Mouse (Mus musculus): Measurements from ENCODE around the gene Dlg4.
"Not testable (repeated sequence)": the region's sequence is repeated elsewhere in the genome, so short reads cannot be mapped to it uniquely, and the experiment has no call there.

Dlg4 gene

DNA sequence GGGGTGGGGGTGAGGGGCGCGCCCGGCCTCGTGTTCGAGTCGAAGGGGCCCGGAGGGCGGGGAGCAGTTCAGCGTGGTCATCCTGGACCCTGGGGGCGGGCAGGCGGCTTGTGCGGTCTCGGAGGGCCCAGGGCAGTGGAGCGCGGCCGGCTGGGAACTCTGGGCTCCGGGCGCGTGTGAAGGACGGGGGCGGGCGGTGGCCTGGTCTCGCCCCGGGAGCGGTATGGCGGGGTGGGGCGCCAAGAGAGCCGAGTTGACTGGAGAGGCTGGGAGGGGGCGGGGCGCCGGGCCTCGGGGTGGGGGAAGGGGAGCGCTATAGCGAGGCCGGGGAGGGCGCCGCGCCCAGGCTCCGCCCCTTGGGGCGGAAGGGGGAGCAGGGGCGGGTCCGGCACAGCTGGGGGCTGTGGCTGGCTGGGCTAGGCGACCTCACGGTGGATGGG is 19.7 kb upstream of the Dlg4 start:
- peak; percentile 75 to 84 for DNase-seq

DNA sequence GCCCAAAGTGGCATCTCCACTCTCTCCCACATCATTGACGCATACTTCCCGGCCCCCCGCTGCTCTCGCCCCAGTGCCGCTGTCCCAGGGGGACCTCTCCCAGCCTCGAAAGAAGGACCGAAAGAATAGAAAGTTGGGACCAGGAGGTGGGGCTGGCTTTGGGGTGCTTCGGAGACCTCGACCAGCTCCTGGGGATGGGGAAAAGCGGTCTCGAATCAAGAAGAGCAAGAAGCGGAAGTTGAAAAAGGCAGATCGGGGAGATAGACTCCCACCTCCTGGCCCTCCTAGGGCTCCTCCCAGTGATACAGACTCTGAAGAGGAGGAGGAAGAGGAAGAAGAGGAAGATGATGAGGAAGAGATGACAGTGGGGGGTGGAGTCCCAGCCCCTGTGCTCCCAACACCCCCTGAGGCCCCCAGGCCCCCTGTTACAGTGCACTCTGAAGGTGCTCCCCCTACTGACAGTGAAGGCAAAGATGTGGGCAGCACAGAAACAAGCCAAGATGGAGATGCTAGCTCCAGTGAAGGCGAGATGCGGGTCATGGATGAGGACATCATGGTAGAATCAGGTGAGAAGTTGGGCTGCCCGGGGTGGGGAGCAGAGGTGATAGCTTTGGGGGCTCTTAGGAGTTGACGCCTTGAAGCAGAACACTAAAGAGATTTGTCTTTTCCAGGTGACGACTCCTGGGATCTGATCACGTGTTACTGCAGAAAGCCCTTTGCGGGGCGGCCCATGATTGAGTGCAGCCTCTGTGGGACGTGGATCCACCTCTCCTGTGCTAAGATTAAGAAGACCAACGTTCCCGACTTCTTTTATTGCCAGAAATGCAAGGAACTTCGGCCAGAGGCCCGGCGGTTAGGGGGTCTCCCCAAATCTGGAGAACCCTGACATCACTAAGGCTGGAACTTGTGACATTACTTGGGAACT is 17.9 kb upstream of the Dlg4 start:
- peak in 1 of 2 experiments; percentile 43 for DNase-seq

DNA sequence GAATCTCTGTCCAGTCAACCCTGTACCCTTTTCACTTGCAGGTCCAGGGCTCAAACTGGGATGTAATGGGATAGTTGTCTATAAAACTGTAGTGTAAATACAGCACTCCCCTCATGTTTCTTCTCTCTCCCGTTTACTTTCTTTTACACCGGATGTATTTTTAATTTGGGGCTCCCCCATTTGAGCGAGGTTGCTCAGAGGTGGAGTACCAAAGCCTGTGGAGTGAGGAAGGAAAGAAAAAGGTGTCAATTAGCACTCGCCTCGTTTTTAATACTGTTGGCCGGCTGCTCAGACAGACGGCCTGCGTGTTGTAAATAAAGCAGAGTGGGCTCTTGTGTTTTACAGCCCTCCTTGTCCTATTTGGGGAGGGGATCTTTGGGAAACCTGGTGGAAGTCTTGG is 17.1 kb upstream of the Dlg4 start:
- DNase-seq: no peak

DNA sequence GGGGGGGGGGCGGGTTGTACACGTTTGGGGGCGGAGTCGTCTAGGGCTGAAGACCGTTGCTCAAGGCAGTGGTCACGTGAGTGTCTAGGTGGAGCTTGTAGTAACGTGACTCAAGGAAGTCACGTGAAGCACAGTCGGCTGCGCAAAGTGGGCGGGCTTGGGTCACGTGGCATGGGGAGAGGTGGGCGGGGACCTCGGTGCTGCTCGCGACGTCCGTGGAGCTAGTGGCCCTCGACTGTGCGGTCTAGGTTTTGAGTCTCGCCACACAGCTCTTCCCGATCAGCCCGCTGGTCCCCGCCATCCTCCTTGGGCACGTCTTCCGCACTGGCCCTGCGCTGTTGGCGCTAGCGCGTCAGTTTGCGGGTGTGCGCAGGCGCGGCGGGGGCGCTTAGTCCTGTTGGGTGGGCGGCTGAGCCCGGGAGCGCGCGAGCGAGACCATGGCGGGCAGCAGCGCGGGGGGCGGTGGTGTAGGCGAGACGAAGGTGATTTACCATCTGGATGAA is 16.3 kb upstream of the Dlg4 start, which contains the start of gene Dvl2:
Gene Dvl2 (plus strand): TSS at position 200 of the 503 bp plus-strand sequence.
- DNase-seq: peak; percentile 85 to 92

DNA sequence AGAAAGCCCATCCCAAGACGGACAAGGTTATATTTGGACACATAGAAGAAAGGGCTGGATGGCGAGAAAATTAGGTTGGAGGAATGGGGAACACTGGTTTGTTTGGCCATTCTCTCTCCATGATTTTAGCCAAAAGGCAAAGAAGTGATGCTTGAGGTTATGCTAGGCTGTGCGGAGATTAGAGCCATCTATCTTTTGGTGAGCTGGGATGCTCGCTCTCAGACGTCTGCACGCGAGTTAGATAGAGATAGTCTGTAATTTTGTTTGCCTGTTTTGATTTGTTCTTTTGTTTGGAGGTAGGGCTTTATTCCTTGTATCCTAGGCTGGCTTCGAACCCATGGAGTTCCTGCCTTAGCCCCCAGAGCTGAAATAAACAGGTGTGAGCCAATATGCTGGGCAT is 15.6 kb upstream of the Dlg4 start:
- DNase-seq: no peak

DNA sequence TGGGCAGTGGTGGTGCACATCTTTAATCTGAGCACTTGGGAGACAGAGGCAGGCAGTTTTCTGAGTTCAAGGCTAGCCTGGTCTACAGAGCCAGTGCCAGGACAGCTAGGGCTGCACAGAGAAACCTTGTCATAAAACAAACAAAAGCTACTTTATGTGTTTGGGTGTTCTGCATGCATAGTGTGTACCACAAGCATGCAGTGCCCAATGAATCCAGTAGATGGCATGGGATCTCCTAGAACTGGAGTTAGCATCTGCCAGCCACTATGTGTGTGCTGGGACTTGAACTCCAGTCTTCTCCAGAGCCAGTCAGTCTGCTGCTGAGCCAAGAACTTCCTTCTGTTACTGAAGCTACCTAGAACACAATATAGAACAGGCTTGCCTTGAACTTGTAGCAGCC is 14.9 kb upstream of the Dlg4 start:
- DNase-seq: no peak

DNA sequence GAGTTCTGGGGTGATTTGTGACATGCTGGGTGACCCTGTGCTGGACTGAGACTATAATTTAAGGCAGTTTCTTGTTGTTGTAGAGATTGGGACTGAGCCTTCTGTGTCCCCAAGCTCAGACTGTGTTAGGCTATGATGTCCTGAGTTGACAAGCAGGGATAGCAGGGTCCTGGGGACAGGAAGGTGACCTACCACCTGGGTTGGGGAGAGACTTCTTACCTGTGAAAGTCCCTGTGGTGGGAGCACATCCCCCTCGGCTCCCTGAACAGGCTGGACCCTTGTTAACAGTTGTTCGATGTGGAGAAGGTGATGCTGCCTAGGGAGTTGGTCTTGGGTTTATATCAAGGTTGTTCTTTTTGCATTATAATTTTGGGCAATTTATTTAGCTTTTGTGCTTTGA is 14.3 kb upstream of the Dlg4 start:
- DNase-seq: no peak

DNA sequence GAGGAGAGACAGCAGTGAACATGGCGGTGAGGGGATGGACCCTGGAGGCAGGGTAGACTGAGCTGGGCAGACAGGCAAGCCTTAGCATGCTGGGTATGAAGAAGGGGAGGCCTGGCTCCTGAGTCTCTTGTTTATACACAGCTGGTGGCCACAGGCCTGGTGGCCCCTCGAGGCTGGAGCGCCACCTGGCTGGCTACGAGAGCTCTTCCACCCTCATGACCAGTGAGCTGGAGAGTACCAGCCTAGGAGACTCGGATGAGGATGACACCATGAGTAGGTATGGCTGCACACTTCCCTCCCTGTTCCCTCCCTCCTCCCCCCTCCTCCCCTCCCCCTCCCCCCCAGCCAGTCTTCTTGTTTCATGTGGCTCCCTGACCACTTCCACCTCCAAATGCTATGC is 11.2 kb upstream of the Dlg4 start:
- no peak for DNase-seq

DNA sequence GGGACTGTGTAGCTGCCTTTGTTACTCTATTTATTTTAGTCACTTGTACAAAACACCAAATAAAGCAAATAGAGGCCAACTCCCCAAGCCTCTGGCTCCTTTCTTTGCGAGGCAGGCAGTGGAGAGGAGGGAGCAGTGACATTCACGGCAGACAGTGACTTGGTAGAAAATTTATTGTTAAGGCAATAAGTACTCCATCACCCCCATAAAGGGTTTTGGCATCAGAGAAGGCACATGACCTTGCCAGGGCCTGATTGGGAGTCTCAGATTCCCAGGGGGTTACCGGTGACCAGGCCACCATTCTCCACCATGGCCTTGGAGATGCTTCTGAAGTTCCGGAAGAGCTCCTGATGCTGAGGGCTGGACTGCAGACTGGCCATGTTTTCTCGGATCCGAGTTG is 6.7 kb upstream of the Dlg4 start:
- no peak for DNase-seq

DNA sequence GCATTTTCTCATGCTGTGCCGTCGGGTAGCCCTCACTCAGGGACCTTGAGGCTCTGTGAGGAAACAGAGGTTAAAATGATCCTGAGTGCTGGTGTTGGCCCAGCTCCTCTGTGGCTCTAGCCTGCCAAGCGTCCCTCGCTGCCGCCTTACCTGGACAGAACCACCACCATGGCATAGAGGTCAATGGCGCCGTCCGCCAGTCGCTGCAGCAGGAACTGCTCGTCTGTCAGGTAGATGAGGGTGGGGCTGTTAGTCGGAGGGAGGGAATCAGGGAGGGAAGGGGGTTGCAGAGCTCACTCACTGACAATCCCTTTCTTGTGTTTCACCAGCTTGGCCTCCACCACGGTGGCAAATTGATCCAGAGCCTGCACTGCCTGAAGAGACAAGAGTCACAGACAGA is 6.2 kb upstream of the Dlg4 start:
- DNase-seq: no peak

DNA sequence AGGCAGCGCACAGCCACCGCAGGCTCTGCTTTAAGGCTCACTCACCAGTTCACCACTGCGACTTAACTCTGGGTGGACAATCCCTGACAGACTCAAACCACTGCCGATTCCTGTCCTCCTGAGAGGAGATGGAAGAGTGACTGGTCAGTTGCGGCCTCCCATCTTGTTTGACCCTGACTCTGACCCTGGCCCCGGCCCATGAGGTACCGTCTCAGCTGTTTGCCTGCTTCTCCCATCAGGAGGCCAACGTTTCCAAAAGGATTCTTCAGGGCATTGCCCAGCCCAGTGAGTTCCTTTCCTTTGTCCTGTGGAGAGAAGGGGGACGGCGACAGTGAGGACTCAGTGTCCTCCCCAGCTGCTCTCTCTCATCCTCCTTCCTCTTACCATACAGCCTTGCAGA is 5.8 kb upstream of the Dlg4 start:
- no peak for DNase-seq

DNA sequence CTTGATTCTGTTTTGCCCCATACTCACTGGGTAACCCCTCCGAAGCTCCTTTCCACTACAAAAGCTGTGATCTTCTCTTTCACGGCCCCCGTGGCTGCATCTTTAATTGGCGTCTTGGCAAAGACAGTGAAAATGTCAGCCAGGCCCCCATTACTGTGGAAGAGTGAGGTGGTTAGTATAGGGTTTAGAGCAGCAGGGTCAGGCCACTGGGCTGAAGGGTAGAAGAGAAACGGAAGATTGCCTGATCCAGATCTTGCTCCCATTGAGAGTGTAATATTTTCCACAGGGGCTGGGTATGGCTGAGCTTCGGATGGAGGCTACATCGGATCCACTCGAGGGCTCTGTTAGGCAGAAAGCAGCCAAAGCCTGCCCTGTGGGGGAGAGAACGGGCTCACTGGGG is 3.8 kb upstream of the Dlg4 start:
- no peak for DNase-seq

DNA sequence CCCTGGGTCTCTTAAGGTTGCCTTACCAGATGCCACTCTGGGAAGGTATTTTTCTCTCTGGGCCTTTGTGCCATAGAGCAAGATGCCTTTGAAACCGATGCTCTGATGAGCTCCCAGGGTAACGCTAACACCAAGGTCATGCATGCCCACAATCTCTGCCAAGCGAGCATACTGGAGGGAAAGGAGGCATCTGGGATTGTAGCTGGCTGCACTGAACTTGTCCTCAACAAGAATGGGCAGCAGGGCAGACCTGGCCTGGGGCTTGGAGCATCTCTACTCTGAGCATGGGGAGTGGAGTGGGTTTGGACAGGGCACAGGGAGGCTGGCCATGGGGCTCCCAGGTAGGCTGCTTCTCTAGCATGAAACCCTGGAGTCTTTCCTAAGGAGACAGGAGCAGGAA is 3.3 kb upstream of the Dlg4 start:
- no peak for DNase-seq

DNA sequence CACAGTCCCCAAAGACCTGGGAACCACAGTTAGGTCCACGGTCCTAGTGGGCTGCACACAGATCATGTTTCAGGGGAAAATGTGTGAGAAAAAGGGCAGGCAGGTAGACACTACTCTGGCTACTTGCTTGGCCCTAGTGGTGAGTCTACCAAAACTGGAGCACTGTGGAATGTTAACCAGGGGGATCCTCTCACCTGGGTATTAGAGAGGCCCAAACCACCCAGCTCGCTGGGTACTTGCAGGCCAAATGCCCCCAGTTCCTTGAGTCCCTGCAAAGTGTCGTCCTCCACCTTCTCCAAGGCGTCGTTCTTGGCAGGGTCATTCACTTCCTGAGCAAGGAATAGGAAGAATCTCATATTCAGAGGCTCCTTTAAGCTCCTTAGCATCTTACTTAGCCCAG is 2.7 kb upstream of the Dlg4 start:
- no peak for DNase-seq

DNA sequence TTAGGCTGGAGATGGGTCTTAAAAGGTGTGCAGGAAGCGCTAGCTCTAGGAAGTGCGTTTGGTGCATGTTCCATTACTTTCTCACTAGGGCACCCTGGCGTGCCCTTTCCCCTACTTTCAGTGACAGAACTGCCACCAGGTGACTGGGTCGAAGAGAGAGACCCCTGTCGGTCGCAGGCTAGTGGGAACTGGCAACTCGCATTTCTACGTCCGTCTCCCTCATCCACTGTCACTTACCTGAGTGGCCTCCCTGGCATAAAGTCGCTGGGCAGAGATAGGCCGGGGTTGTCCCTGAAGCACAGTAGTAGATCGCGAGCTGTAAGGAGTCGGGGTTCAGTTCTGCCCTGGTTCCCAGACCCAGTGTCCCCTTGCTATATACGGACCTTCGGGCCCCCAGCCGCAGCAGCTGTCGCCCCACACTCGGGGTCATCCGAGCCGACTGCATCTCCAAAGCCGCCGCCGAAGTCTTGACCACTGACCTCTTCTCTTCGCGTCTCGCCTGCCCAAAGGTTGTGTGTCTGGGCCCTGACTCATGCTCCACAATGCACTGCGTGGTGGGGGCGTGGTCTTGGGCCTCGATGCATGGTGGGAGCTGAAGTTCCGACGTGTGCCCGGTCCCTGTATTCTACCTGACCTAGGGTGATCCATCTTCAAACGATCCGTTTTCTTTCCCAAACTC is 1.7 kb upstream of the Dlg4 start, which contains the start of gene Acadvl:
Gene Acadvl (minus strand): TSS at position 532 of the 679 bp plus-strand sequence.
- peak; percentile 92 to 95 for DNase-seq

DNA sequence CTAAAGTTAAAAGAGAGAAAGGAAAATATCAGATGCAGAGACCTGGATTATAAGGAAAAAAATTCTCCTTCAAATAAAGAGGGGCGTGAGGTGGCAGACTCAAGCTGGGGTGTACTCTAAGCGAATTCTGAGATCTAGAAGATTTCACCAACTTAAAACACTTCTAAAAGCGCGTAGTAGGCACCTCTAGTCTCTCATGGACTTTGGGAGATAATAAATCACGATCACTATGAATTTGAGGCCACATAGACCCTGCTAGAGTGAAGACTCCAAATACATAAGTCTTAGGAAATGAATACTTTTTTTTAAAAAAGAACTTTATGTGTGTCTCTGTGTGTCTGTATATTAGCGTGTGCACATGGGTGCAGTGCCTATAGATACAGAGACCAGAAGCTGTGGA is 1.1 kb upstream of the Dlg4 start:
- no peak for DNase-seq

DNA sequence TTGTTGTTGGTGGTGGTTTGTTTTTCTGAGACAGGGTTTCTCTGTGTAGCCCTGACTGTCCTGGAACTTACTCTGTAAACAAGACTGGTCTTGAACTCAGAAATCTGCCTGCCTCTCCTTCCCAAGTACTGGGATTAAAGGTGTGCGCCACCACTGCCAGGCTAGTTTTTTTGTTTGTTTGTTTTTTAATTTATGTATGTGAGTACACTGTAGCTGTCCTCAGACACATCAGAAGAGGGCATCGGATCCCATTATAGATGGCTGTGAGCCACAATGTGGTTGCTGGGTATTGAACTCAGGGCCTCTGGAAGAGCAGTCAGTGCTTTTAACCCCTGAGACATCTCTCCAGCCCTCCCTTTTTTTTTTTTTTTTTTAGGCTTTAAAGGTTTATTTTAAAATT is 565 bp upstream of the Dlg4 start:
- DNase-seq: not testable (repeated sequence)

DNA sequence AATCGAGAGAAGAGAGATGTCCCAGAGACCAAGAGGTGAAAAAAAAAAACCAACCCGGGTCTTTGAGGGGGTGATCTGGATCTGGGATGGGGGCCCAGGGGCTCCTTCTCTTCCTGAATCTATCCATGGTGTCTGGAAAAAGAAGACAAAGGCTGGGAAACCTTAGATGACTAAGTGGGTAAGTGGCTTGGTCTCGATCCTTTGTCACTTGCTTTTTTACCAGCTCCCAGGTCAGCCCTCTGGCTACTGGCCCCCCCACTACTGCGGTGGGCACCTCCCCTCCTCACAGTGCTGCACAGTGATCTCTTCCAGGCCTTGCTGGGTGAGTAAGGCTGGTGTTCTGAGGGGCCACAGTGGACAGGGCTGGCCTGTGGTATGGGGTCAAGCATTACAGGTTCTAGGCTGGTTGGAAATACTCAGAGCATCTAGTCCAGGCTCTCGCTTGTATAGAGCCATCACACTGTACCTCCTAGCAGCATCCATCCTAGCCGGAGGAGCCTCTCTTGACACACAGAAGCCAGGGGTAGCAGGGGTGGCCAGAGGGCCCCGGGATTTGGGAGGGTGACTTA is 541 bp downstream of the Dlg4 start:
- no peak for DNase-seq

DNA sequence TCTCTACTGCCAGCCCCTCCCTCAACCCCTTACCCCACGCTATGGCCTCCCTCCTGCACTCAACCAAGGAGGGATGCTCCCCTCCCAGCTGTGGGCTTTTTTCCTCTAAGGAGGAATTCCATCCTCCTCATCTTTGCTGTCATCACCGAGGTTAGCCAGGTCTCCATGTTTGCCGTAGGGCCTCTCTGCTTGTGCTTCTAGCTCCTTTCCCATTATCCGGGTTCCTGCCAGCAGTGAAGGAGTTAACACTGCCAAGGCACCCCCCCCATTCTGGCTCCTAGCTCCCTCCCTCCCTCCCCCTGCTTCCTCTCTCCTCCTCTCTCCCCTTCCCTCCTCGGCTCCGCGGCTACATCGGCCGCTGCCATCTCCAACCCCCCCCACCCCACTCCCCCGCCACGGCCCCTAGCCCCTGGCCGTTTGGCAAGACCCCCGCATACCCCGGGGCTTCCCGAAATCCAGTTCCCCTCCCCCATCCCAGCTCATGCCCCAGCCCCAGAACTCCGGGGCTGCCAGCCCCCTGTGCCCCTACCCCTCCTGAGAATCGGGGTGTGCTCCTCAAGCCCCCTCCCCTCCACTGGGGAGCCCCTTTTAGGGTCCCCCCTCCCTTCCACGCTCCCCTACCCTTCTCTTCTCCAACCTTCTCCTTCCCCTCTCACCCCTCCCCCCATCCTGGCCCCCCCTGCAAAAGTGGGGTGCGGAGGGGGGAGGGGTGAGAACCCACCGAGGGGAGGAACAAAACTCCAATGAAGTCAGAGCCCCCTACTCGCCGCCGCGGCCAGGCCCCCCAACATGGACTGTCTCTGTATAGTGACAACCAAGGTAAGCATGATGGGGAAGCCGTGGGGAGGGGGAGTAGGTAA is 1.6 kb downstream of the Dlg4 start:
- peak; percentile 78 to 80 for DNase-seq

DNA sequence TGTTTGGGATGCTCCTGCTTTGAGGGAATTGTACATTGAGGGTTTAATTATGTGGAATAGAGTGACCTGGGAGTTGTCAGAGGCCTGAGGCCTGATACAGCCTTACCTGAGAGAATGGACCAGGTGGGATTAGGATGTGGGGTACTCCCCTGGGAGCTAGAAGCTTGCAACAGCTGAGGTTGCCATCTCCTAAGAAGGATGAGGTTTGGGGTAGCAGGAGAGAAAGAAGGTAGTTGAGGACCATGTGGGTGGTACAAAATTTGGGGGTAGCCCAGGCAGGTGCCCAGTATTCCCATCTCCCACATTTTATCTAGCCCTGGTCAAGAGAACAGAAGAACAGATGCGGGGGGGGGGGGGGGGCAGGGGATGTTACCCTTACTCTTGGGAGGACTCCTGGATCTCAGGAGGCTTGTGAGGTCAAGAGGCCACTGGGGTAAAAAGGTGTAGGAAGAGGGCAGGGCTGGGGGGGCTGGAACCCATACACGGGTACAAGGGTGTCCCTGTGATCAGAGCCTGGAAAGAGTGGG is 2.8 kb downstream of the Dlg4 start:
- no peak for DNase-seq

DNA sequence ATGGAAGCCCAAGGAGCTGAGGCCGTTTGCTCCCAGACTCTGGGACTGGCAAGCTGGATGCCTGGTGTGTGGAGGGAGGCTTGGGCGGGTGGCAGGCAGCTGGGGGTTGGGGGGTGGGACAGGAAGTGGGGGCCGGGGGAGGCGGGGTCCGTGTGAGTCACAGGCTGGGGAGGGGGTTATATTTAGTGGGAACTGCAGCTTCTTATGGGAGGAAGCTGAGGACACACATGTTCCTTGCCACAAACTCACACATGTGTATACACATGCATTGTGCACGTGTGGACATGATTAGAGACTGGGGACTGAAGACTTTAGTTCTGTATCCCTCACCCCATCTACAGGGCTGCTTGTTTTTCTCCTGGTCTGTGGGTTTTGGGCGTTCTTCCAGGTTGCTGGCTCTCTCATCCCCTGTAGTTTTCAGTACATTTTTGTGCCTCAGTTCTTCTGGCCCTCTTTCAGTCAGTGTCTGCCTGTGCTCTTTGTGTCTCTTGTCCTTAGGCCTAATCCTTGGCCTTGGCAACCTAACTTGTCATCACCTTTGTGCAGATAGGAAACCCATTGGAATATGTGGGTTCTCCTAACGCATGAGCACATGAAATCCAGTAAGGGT is 3.4 kb downstream of the Dlg4 start:
- DNase-seq: peak in 1 of 2 experiments; percentile 50

DNA sequence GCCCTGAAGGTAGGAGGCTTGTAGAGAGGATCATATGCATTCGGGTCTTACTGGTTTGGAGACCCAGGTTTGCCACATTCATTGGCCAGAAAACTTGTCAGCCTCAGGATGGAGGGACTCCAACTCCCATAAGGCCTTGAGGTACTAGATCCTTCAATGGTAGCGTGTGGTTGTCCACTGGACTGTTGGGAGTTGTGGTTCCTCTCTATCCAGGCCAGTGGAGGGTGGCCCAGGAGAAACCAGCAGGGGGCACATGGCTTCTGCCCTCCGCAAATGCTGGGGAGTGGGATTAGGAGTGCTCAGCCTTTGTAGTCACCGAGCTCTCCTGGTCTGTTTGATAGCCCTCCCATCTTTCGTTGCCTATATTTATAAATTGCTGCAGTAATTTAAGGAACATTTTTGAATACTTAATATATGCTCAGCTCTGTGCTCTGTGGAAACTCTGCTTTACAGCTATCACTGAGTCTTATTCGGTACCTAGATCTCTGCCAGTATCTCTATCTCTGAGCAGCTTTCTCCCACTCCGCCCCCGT is 4.1 kb downstream of the Dlg4 start:
- DNase-seq: peak; percentile 80 to 82

Measured in cerebellum, adult 18-20 months (tissue).